Mouse (Mus musculus): ENCODE data around the gene Metrnl.

Metrnl gene

GRCm38 (mm10) chr11:121683243-121683642, 18.1 kb upstream of the Metrnl start:
- in situ Hi-C loops (cut with MboI; ENCODE audit: low sequenced_read_pairs) = no loop called here

GRCm38 (mm10) chr11:121685491-121686001, 15.8 kb upstream of the Metrnl start:
- in situ Hi-C loops (cut with MboI; ENCODE audit: low sequenced_read_pairs) = no loop called here

GRCm38 (mm10) chr11:121686091-121686490, 15.3 kb upstream of the Metrnl start:
- in situ Hi-C loops (cut with MboI; ENCODE audit: low sequenced_read_pairs) = no loop called here

- in situ Hi-C loops (cut with MboI; ENCODE audit: low sequenced_read_pairs) = no loop called here
These were observed 14.7 kb upstream of the Metrnl start for GRCm38 (mm10) chr11:121686674-121687073.

- in situ Hi-C loops (cut with MboI; ENCODE audit: low sequenced_read_pairs) = no loop called here
These were observed 13.3 kb upstream of the Metrnl start for GRCm38 (mm10) chr11:121688024-121688423.

- in situ Hi-C loops (cut with MboI; ENCODE audit: low sequenced_read_pairs) = no loop called here
These were observed 5.9 kb upstream of the Metrnl start for GRCm38 (mm10) chr11:121695304-121696064.

GRCm38 (mm10) chr11:121697271-121697670, 4.1 kb upstream of the Metrnl start:
- in situ Hi-C loops (cut with MboI; ENCODE audit: low sequenced_read_pairs) = no loop called here

- in situ Hi-C loops (cut with MboI; ENCODE audit: low sequenced_read_pairs) = no loop called here
These were observed 2.9 kb upstream of the Metrnl start for GRCm38 (mm10) chr11:121698381-121698955.

GRCm38 (mm10) chr11:121702111-121702894, 959 bp downstream of the Metrnl start:
- in situ Hi-C loops (cut with MboI; ENCODE audit: low sequenced_read_pairs) = no loop called here

GRCm38 (mm10) chr11:121702895-121703618, 1.7 kb downstream of the Metrnl start:
- in situ Hi-C loops (cut with MboI; ENCODE audit: low sequenced_read_pairs) = no loop called here

- in situ Hi-C loops (cut with MboI; ENCODE audit: low sequenced_read_pairs) = no loop called here
These were observed 2.4 kb downstream of the Metrnl start for GRCm38 (mm10) chr11:121703619-121704215.

GRCm38 (mm10) chr11:121706521-121707005, 5.2 kb downstream of the Metrnl start:
- in situ Hi-C loops (cut with MboI; ENCODE audit: low sequenced_read_pairs) = no loop called here

GRCm38 (mm10) chr11:121709278-121709677, 7.9 kb downstream of the Metrnl start:
- in situ Hi-C loops (cut with MboI; ENCODE audit: low sequenced_read_pairs) = no loop called here

- in situ Hi-C loops (cut with MboI; ENCODE audit: low sequenced_read_pairs) = no loop called here
These were observed 8.9 kb downstream of the Metrnl start for GRCm38 (mm10) chr11:121710245-121710644.

- in situ Hi-C loops (cut with MboI; ENCODE audit: low sequenced_read_pairs) = no loop called here
These were observed 11.6 kb downstream of the Metrnl start for GRCm38 (mm10) chr11:121712987-121713386.

- in situ Hi-C loops (cut with MboI; ENCODE audit: low sequenced_read_pairs) = no loop called here
These were observed 12.2 kb downstream of the Metrnl start for GRCm38 (mm10) chr11:121713569-121713968.

GRCm38 (mm10) chr11:121714745-121715485, 13.6 kb downstream of the Metrnl start:
- in situ Hi-C loops (cut with MboI; ENCODE audit: low sequenced_read_pairs) = no loop called here

GRCm38 (mm10) chr11:121717724-121718123, 16.4 kb downstream of the Metrnl start:
- in situ Hi-C loops (cut with MboI; ENCODE audit: low sequenced_read_pairs) = no loop called here

GRCm38 (mm10) chr11:121720752-121721151, 19.4 kb downstream of the Metrnl start:
- in situ Hi-C loops (cut with MboI; ENCODE audit: low sequenced_read_pairs) = no loop called here

GRCm38 (mm10) chr11:121722434-121722833, 21.1 kb downstream of the Metrnl start:
- in situ Hi-C loops (cut with MboI; ENCODE audit: low sequenced_read_pairs) = no loop called here
